Mouse (Mus musculus): ENCODE measurements around the gene Mrrf. TPM values are rescaled to one million over a fixed set of nuclear protein-coding genes. Genes with fewer than 3 reads are reported as not detected.

The Mrrf gene
- polyA plus RNA-seq (2017; shearing (Covaris generic)) = 18.1 TPM

GRCm38 (mm10) chr2:36136300-36136941 lies at the start of gene Mrrf, which contains the start of gene Rbm18:
Gene Mrrf, plus strand, starts transcription at chr2:36136389.
Gene Rbm18, minus strand, starts transcription at chr2:36136773.

GRCm38 (mm10) chr2:36104956-36105741 lies 31.0 kb upstream of the Mrrf start, which contains the start of gene Lhx6:
Gene Lhx6, minus strand, starts transcription at chr2:36105408.

GRCm38 (mm10) chr2:36230366-36230765 lies 94.2 kb downstream of the Mrrf start, which contains the start of gene Ptgs1:
Gene Ptgs1, plus strand, starts transcription at chr2:36230426.

Other genes starting within 250 kb of the Mrrf start
- not detected for gene Ttll11, start 156.5 kb upstream of the Mrrf start, polyA plus RNA-seq (2017; shearing (Covaris generic))
- gene Ndufa8, start 87.0 kb upstream of the Mrrf start, polyA plus RNA-seq (2017; shearing (Covaris generic)) = 156 TPM
- gene Morn5, start 86.9 kb upstream of the Mrrf start, polyA plus RNA-seq (2017; shearing (Covaris generic)) = not detected
- gene Lhx6, start 31.0 kb upstream of the Mrrf start, polyA plus RNA-seq (2017; shearing (Covaris generic)) = not detected
- gene Rbm18, start 384 bp downstream of the Mrrf start, polyA plus RNA-seq (2017; shearing (Covaris generic)) = 64.8 TPM
- 1.9 TPM for gene Ptgs1, start 94.0 kb downstream of the Mrrf start, polyA plus RNA-seq (2017; shearing (Covaris generic))
- 0.05 TPM for gene Olfr338, start 237.1 kb downstream of the Mrrf start, polyA plus RNA-seq (2017; shearing (Covaris generic))